21 mouse cellular contexts compared by ENCODE assay signal in the genomic region with DNA sequence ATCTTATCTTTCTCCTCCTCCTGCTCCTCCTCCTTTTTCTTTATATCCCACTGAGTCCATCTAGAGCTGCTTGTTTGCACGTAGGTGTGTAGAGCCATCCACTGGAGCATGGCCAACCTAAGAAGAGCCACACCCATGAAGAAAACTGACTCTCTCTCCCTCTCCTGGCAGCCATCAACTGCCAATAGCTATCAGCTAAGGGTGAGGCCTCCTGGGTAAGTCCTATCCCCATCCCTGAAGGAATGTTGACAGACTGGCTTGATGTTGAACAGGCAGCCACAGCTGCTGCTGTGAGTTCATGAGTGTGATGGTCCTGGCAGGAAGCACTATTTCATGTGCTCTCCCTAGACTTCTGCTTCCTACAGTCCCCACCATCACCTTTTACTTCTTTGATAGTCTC. TPM values are rescaled to one million over a fixed set of nuclear protein-coding genes. Genes with fewer than 3 reads are reported as not detected.
A peak's percentile ranks its signal among the peaks of the same experiment; 100 is the strongest.
DNase-seq lines count a peak whose midpoint lies in the region; ATAC-seq and TF ChIP-seq lines count a peak whose summit lies in the region.
"Had no signal": no experiment of that assay in that cellular context is flagged by ENCODE, and none has a peak within 500 bp of the region (broad histone marks: within the 10 kb centered on the region; RNA-seq: fewer than 3 reads in every experiment).

No protein-coding gene starts in this region.

- H3K4me1 ChIP-seq in heart, postnatal 0 days (ENCODE audit: control insufficient read depth, insufficient read depth), result no peaks in the 10 kb centered on the region
- H3K4me1 ChIP-seq in midbrain, embryonic 16.5 days (ENCODE audit: control insufficient read depth, insufficient read depth, low read length), result no peaks in the 10 kb centered on the region
- H3K4me1 ChIP-seq: embryonic facial prominence, embryonic 15.5 days; forebrain, embryonic 12.5 days; limb, embryonic 13.5 days; midbrain, embryonic 10.5 days had no signal

- H3ac ChIP-seq in myocyte (ENCODE audit: control insufficient read depth, insufficient read length), result no peak overlapping the region

- H3K27me3 ChIP-seq in heart, postnatal 0 days (ENCODE audit: control insufficient read depth, insufficient read depth, low read length), result no peaks in the 10 kb centered on the region
- no peaks in the 10 kb centered on the region for H3K27me3 ChIP-seq in myocyte (ENCODE audit: control insufficient read depth, insufficient read depth, insufficient read length)
- H3K27me3 ChIP-seq in midbrain, embryonic 16.5 days (ENCODE audit: control insufficient read depth, insufficient read depth, low read depth, low read length), result no peaks in the 10 kb centered on the region
- H3K27me3 ChIP-seq: embryonic facial prominence, embryonic 15.5 days; forebrain, embryonic 12.5 days; limb, embryonic 13.5 days had no signal

- ATAC-seq in heart, postnatal 0 days (ENCODE audit: insufficient read depth, low read depth), result peak; percentile 81
- peak; percentile 98 for ATAC-seq in erythroid progenitor cell, adult 5-6 weeks (replicated peaks; ENCODE audit: low FRiP score, poor library complexity, severe bottlenecking)
- no peak for ATAC-seq in midbrain, embryonic 16.5 days
- ATAC-seq: CD4-positive, CD25-positive, alpha-beta regulatory T cell, adult 4 months had no signal

- no peak overlapping the region for H3K4me2 ChIP-seq in heart, postnatal 0 days (ENCODE audit: low read depth, low read length)
- no peak overlapping the region for H3K4me2 ChIP-seq in myocyte (ENCODE audit: low read depth)
- H3K4me2 ChIP-seq in midbrain, embryonic 16.5 days (ENCODE audit: low read length), result no peak overlapping the region
- H3K4me2 ChIP-seq: embryonic facial prominence, embryonic 15.5 days; forebrain, embryonic 12.5 days; limb, embryonic 13.5 days had no signal

- no peak for TF ChIP-seq EP300 in heart, postnatal 0 days (IDR thresholded peaks at IDR 0.05; ENCODE audit: low read depth)

- H3K9me3 ChIP-seq in heart, postnatal 0 days (replicated peaks; ENCODE audit: control insufficient read depth, low read length), result no peaks in the 10 kb centered on the region
- no peaks in the 10 kb centered on the region for H3K9me3 ChIP-seq in midbrain, embryonic 16.5 days (replicated peaks; ENCODE audit: control insufficient read depth, low read length, poor library complexity, severe bottlenecking)
- H3K9me3 ChIP-seq: embryonic facial prominence, embryonic 15.5 days; forebrain, embryonic 12.5 days; G1E; limb, embryonic 13.5 days; midbrain, embryonic 10.5 days had no signal

- no peak overlapping the region for H3K9ac ChIP-seq in heart, postnatal 0 days (replicated peaks; ENCODE audit: low read depth, low read length)
- no peak overlapping the region for H3K9ac ChIP-seq in midbrain, embryonic 16.5 days (ENCODE audit: low read depth, low read length)
- H3K9ac ChIP-seq: embryonic facial prominence, embryonic 15.5 days; forebrain, embryonic 12.5 days; limb, embryonic 13.5 days had no signal

- H3K4me3 ChIP-seq in heart, postnatal 0 days (ENCODE audit: low read depth, low read length), result no peak overlapping the region
- no peak overlapping the region for H3K4me3 ChIP-seq in myocyte
- H3K4me3 ChIP-seq in midbrain, embryonic 16.5 days (ENCODE audit: low read depth, low read length), result no peak overlapping the region
- H3K4me3 ChIP-seq: embryonic facial prominence, embryonic 15.5 days; forebrain, embryonic 12.5 days; limb, embryonic 13.5 days; midbrain, embryonic 10.5 days had no signal

- H3K79me2 ChIP-seq in myocyte (ENCODE audit: control insufficient read depth, insufficient read depth), result no peaks in the 10 kb centered on the region

- no peak overlapping the region for H3K27ac ChIP-seq in heart, postnatal 0 days (ENCODE audit: low read depth)
- no peak overlapping the region for H3K27ac ChIP-seq in midbrain, embryonic 16.5 days (ENCODE audit: low read length)
- H3K27ac ChIP-seq: embryonic facial prominence, embryonic 15.5 days; forebrain, embryonic 12.5 days; kidney, postnatal 0 days; limb, embryonic 13.5 days; midbrain, embryonic 10.5 days had no signal

- no peak for DNase-seq in heart, postnatal 0 days (ENCODE audit: low spot score)
- no peak for DNase-seq in heart, adult 9 months (ENCODE audit: low spot score in 2 of 2)
- peak; percentile 83 for DNase-seq in large intestine, adult 2 months (ENCODE audit: low read depth, low spot score)
- no peak for DNase-seq in cerebellum, postnatal 4 days (ENCODE audit: low spot score in 2 of 2)
- DNase-seq: cerebellum, adult 8-10 months; gastrocnemius, postnatal 36 days; layer of hippocampus, adult 9-11 months; lung, postnatal 14 days; retina, postnatal 1 day; right cerebral cortex, postnatal 4 days; thymus, postnatal 36 days had no signal

- no peaks in the 10 kb centered on the region for H3K36me3 ChIP-seq in heart, postnatal 0 days (replicated peaks; ENCODE audit: control insufficient read depth, insufficient read depth, low read length)
- no peaks in the 10 kb centered on the region for H3K36me3 ChIP-seq in myocyte (ENCODE audit: control insufficient read depth, insufficient read depth)
- H3K36me3 ChIP-seq in midbrain, embryonic 16.5 days (ENCODE audit: control insufficient read depth, insufficient read depth, low read length), result no peaks in the 10 kb centered on the region
- H3K36me3 ChIP-seq: embryonic facial prominence, embryonic 15.5 days; forebrain, embryonic 12.5 days; G1E; limb, embryonic 13.5 days; midbrain, embryonic 10.5 days had no signal

- no peak for TF ChIP-seq POLR2A in myocyte (IDR thresholded peaks at IDR 0.05; ENCODE audit: insufficient read length, low read depth)

- no peak for TF ChIP-seq CTCF in heart, postnatal 0 days (IDR thresholded peaks at IDR 0.05; ENCODE audit: low read depth)

- 26% methylated on average over 1 of the region's 1 CpGs for WGBS in heart, postnatal 0 days
- 17% methylated on average over 1 of the region's 1 CpGs for WGBS in large intestine, adult 2 months
- 75% methylated on average over 1 of the region's 1 CpGs for WGBS in midbrain, embryonic 16.5 days

TF ChIP-seq in myocyte, 11 proteins besides CTCF, POLR2A, EP300 and RAD21:
- TF ChIP-seq MYOD1 (IDR thresholded peaks at IDR 0.05; ENCODE audit: control insufficient read depth in 1 of 3, insufficient read length in 2 of 3, low read depth in 2 of 3) (peak; percentile 72 to 90 (median 84)), SRF (IDR thresholded peaks at IDR 0.05; ENCODE audit: control insufficient read depth, insufficient read length, low read depth) (no peak), USF1 (IDR thresholded peaks at IDR 0.05; ENCODE audit: low read depth) (no peak), E2F4 (IDR thresholded peaks at IDR 0.05; ENCODE audit: insufficient read depth) (no peak), MYOG (IDR thresholded peaks at IDR 0.05; ENCODE audit: control insufficient read depth in 1 of 3, insufficient read depth in 1 of 3, insufficient read length in 2 of 3, low read depth in 2 of 3) (peak in 1 of 3 experiments; percentile 16), POLR2AphosphoS2 (IDR thresholded peaks at IDR 0.05; ENCODE audit: insufficient read length, low read depth) (no peak), CEBPB (IDR thresholded peaks at IDR 0.05; ENCODE audit: insufficient read depth, poor library complexity, severe bottlenecking) (no peak), TCF12 (IDR thresholded peaks at IDR 0.05; ENCODE audit: insufficient read depth, poor library complexity, severe bottlenecking) (no peak), TCF3 (IDR thresholded peaks at IDR 0.05; ENCODE audit: insufficient read length, low read depth) (peak; percentile 11)
TF ChIP-seq in myocyte: peak in this region for 3.

RNA-seq across cellular contexts. Expression of gene Ybx3, which starts 8.4 kb away (rescaled TPM):
- 194 and 238 TPM in 2 replicates for total RNA-seq in heart, postnatal 0 days (2014; rRNA removed; ENCODE audit: low replicate concordance)
- 54.6 and 61.7 TPM in 2 replicates for polyA plus RNA-seq in heart, postnatal 0 days (2015; fragmentation: Nextera tagmentation; extraction: Ambion mirVana)
- 426 and 461 TPM in 2 replicates for total RNA-seq in erythroid progenitor cell, adult 5-6 weeks (2015; ENCODE audit: low replicate concordance)
- total RNA-seq in erythroid progenitor cell, adult 5-6 weeks (2017; ENCODE audit: low replicate concordance), result 493 and 501 TPM in 2 replicates
- polyA plus RNA-seq in large intestine, adult 2 months (2012; rRNA removed), result 67.0 and 76.5 TPM in 2 replicates
- 768 TPM for polyA plus RNA-seq in myocyte (2012; fragmentation: generic; extraction: Trizol)
- polyA plus RNA-seq in midbrain, embryonic 16.5 days (2015; fragmentation: Nextera tagmentation; extraction: Ambion mirVana), result 21.6 and 25.4 TPM in 2 replicates

RNA-seq across cellular contexts. Expression of gene Styk1, which starts 43.3 kb away (rescaled TPM):
- 0.15 TPM in 1 of 2 replicates, not detected in the other for total RNA-seq in heart, postnatal 0 days (2014; rRNA removed; ENCODE audit: low replicate concordance)
- polyA plus RNA-seq in heart, postnatal 0 days (2015; fragmentation: Nextera tagmentation; extraction: Ambion mirVana), result 0.27 and 0.52 TPM in 2 replicates
- not detected in 2 replicates for total RNA-seq in erythroid progenitor cell, adult 5-6 weeks (2015; ENCODE audit: low replicate concordance)
- total RNA-seq in erythroid progenitor cell, adult 5-6 weeks (2017; ENCODE audit: low replicate concordance), result 1.9 TPM in 1 of 2 replicates, not detected in the other
- 40.8 and 66.7 TPM in 2 replicates for polyA plus RNA-seq in large intestine, adult 2 months (2012; rRNA removed)
- 0.06 TPM for polyA plus RNA-seq in myocyte (2012; fragmentation: generic; extraction: Trizol)
- 5.6 and 6.1 TPM in 2 replicates for polyA plus RNA-seq in midbrain, embryonic 16.5 days (2015; fragmentation: Nextera tagmentation; extraction: Ambion mirVana)
- polyA plus RNA-seq: CD4-positive, CD25-positive, alpha-beta regulatory T cell, adult 4 months; G1E had no signal
